Mouse (Mus musculus): ENCODE results near the gene Myo1e. TPM values are rescaled to one million over a fixed set of nuclear protein-coding genes. Genes with fewer than 3 reads are reported as not detected.
A peak's percentile ranks its signal among the peaks of the same experiment; 100 is the strongest.

Myo1e gene
- 10.6 and 20.6 TPM in 2 replicates for polyA plus RNA-seq (2014; fragmentation: Nextera tagmentation; extraction: Ambion mirVana)

DNA sequence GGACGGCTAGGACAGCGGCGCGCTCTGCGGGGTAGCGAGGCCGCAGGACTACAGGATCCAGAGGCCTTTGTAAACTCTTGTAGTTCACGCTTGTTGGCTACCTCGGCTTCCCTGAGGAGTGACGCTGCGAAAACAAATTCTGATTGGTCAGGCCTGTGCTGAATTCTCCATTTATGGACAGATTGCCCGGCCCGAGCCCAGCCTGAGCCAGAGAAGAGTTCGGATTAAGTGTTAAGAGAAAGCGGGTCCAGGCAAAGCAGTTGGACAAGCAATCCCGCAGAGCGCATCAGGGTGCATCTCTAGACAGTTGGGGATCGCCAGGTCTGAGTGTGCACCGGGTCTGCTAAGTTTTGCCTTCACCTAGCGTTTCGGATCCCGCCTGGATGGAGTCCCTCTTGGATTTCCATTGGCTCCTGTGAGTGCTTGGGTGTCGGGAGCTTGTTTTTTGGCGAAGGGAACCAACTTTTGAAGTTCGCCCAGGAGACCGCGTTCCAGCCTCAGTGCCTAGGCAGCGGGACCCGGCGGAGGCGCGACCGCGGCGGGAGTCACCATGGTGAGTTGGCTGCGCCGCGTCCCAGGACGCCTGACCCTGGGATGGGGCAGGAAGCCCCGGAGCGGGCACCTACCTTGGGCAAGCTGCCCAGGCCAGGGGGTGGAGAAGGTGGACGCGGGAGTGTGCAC lies at the start of gene Myo1e:
Gene Myo1e, plus strand, starts transcription at position 200 of the 681 bp plus-strand sequence.
- Histone ChIP-seq H3K36me3 (ENCODE audit: control insufficient read depth, insufficient read depth, low read length) (no peaks in the 10 kb centered on the region), H3K27me3 (ENCODE audit: control insufficient read depth, insufficient read depth, low read length) (no peaks in the 10 kb centered on the region), H3K4me1 (ENCODE audit: control insufficient read depth, insufficient read depth, low read length) (peaks cover 11% of the 10 kb centered on the region), H3K9ac (ENCODE audit: low read depth, low read length) (peak within 1 kb of the TSS; percentile 72), H3K27ac (ENCODE audit: low read depth, low read length) (peak within 1 kb of the TSS; percentile 85), H3K9me3 (ENCODE audit: control insufficient read depth, low read length) (peaks cover 5% of the 10 kb centered on the region), H3K4me2 (replicated peaks; ENCODE audit: low read depth, low read length) (peak within 1 kb of the TSS; percentile 99), H3K4me3 (ENCODE audit: low read length) (peak within 1 kb of the TSS; percentile 76)
- peak; percentile 90 for ATAC-seq (ENCODE audit: low FRiP score, low TSS enrichment)
- WGBS: under 1% methylated on average over 43 of the region's 43 CpGs

DNA sequence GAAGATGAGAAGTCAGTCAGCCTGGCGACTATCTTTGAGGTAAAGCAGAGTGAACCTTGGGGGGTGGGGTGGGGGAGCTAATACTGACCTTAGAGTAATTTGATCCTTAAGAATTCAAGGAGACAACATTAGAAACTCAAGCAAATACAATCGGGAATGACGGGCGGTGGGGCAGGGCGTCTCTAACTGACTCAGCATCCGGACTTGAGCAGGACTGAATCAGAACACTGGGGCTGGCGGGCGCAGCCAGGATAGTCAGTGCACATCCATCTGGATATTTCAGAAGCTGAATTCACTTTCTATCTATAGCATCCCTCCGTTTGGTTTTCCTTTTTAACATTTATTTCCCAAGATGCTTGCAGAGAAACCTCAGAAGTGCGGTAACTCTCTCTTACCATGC lies 47.1 kb upstream of the Myo1e start:
- WGBS: 55% methylated on average over 10 of the region's 10 CpGs

DNA sequence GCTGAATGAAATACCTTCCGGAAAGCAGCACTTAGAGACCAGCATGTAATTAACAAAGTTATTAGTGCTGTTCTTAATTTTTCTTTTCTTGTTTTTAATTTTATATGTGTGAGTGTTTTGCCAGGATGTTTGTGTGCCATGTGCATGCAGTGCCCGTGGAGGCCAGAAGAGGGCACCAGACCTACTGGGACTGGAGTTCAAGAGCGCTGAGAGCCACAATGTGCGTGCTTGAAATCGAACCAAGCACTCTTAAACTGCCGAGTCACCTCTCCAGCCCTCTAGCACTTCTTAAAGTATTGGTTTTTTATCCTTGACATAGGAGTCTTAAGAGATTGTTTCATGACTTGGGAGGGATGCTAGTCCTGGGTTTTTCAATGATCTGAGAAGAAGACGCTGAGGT lies 38.2 kb upstream of the Myo1e start:
- Histone ChIP-seq H3K27ac (ENCODE audit: low read depth, low read length) (no peak overlapping the region), H3K27me3 (ENCODE audit: control insufficient read depth, insufficient read depth, low read length) (no peaks in the 10 kb centered on the region), H3K4me2 (replicated peaks; ENCODE audit: low read depth, low read length) (no peak overlapping the region), H3K4me3 (ENCODE audit: low read length) (no peak overlapping the region), H3K9ac (ENCODE audit: low read depth, low read length) (no peak overlapping the region), H3K4me1 (ENCODE audit: control insufficient read depth, insufficient read depth, low read length) (no peaks in the 10 kb centered on the region), H3K9me3 (ENCODE audit: control insufficient read depth, low read length) (no peaks in the 10 kb centered on the region), H3K36me3 (ENCODE audit: control insufficient read depth, insufficient read depth, low read length) (no peaks in the 10 kb centered on the region)
- ATAC-seq (ENCODE audit: low FRiP score, low TSS enrichment): no peak
- 84% methylated on average over 7 of the region's 7 CpGs for WGBS

More for the DNA sequence above, 47.1 kb upstream of the Myo1e start:
- Histone ChIP-seq H3K27ac (ENCODE audit: low read depth, low read length) (no peak overlapping the region), H3K4me2 (replicated peaks; ENCODE audit: low read depth, low read length) (no peak overlapping the region), H3K27me3 (ENCODE audit: control insufficient read depth, insufficient read depth, low read length) (no peaks in the 10 kb centered on the region), H3K9ac (ENCODE audit: low read depth, low read length) (no peak overlapping the region), H3K4me1 (ENCODE audit: control insufficient read depth, insufficient read depth, low read length) (no peaks in the 10 kb centered on the region), H3K9me3 (ENCODE audit: control insufficient read depth, low read length) (no peaks in the 10 kb centered on the region), H3K4me3 (ENCODE audit: low read length) (no peak overlapping the region), H3K36me3 (ENCODE audit: control insufficient read depth, insufficient read depth, low read length) (no peaks in the 10 kb centered on the region)
- no peak for ATAC-seq (ENCODE audit: low FRiP score, low TSS enrichment)

DNA sequence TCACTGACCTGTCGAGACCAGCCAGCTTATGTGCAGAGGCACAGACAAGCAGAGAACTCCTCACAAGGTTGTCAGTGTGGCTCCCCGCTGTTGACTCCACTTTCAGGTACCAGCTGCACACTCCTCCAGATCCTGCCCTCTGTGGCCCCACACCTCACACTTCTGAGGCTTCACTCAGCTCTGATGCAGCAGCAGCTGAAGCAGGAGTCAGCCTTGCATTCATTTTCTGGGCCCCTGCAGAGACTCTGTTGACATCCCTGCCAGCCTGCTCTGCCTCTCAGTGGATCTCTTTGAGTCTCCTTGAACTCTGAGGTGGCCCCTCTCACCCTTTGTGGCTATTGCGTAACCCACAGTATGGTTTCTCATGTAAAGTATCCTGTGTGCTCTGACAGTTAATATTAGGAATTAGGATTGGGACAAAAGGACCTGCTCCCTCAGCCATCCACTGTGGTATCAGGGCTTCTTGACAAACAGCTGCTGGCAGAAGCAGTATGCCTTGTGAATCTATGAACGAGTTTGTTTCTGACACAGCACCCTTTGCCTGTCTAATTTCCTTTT lies 32.8 kb upstream of the Myo1e start:
- WGBS: 58% methylated on average over 4 of the region's 4 CpGs
- ATAC-seq (ENCODE audit: low FRiP score, low TSS enrichment): no peak

DNA sequence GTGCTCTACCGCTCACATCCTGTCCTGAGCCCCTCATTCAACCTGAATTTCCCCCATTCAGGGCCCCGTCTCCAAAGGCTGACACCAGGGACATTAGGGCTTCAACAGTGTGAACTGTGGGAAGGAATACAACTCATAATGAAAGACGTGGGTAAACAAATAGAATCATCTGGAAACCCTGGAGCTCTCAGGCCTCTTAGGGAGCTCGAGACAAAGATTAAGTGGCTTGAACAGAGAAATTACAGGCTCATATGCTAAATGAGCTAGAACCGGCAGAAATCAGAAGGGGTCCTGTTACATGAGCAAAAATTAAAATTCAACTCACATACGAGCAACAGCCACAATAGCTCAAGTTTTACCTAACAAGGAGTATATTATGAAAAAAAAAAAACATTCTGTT lies 32.3 kb upstream of the Myo1e start:
- Histone ChIP-seq H3K9ac (ENCODE audit: low read depth, low read length) (no peak overlapping the region), H3K36me3 (ENCODE audit: control insufficient read depth, insufficient read depth, low read length) (no peaks in the 10 kb centered on the region), H3K4me1 (ENCODE audit: control insufficient read depth, insufficient read depth, low read length) (0 out of 2 replicates have a peak, but pooled peaks cover 2% of the 10 kb centered on the region), H3K9me3 (ENCODE audit: control insufficient read depth, low read length) (no peaks in the 10 kb centered on the region), H3K4me3 (ENCODE audit: low read length) (no peak overlapping the region), H3K27me3 (ENCODE audit: control insufficient read depth, insufficient read depth, low read length) (no peaks in the 10 kb centered on the region), H3K4me2 (replicated peaks; ENCODE audit: low read depth, low read length) (no peak overlapping the region), H3K27ac (ENCODE audit: low read depth, low read length) (no peak overlapping the region)
- WGBS: 27% methylated on average over 6 of the region's 6 CpGs
- no peak for ATAC-seq (ENCODE audit: low FRiP score, low TSS enrichment)

More for the DNA sequence above, 32.8 kb upstream of the Myo1e start:
- Histone ChIP-seq H3K4me2 (replicated peaks; ENCODE audit: low read depth, low read length) (no peak overlapping the region), H3K9ac (ENCODE audit: low read depth, low read length) (no peak overlapping the region; the same call in 1 of the 2 replicates), H3K4me1 (ENCODE audit: control insufficient read depth, insufficient read depth, low read length) (0 out of 2 replicates have a peak, but pooled peaks cover 2% of the 10 kb centered on the region), H3K27me3 (ENCODE audit: control insufficient read depth, insufficient read depth, low read length) (no peaks in the 10 kb centered on the region), H3K9me3 (ENCODE audit: control insufficient read depth, low read length) (no peaks in the 10 kb centered on the region), H3K36me3 (ENCODE audit: control insufficient read depth, insufficient read depth, low read length) (no peaks in the 10 kb centered on the region), H3K4me3 (ENCODE audit: low read length) (no peak overlapping the region), H3K27ac (ENCODE audit: low read depth, low read length) (no peak overlapping the region)

DNA sequence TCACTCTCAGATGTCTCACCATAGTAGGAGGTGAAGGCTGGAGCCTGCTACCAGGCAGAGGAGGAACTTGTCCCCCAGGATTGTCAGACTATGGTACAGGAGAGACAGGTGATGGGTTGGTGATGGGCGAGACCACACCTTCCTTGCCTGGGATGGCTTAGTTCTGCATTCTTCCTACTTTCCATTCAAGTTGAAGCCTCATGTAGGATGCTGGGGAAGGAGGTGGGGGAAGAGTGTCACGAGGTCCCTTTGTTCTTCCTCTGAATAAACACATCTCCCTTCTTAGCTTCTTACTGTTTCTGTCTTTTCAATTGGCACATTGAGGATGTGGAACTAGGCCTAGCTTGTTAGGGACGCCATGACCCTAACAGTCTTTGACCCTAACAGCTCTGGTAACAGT lies 30.9 kb upstream of the Myo1e start:
- Histone ChIP-seq H3K4me1 (ENCODE audit: control insufficient read depth, insufficient read depth, low read length) (0 out of 2 replicates have a peak, but pooled peaks cover 2% of the 10 kb centered on the region), H3K36me3 (ENCODE audit: control insufficient read depth, insufficient read depth, low read length) (no peaks in the 10 kb centered on the region), H3K9ac (ENCODE audit: low read depth, low read length) (no peak overlapping the region), H3K9me3 (ENCODE audit: control insufficient read depth, low read length) (no peaks in the 10 kb centered on the region), H3K27me3 (ENCODE audit: control insufficient read depth, insufficient read depth, low read length) (no peaks in the 10 kb centered on the region), H3K27ac (ENCODE audit: low read depth, low read length) (no peak overlapping the region), H3K4me2 (replicated peaks; ENCODE audit: low read depth, low read length) (no peak overlapping the region), H3K4me3 (ENCODE audit: low read length) (no peak overlapping the region)
- no peak for ATAC-seq (ENCODE audit: low FRiP score, low TSS enrichment)
- WGBS: 85% methylated on average over 3 of the region's 3 CpGs

DNA sequence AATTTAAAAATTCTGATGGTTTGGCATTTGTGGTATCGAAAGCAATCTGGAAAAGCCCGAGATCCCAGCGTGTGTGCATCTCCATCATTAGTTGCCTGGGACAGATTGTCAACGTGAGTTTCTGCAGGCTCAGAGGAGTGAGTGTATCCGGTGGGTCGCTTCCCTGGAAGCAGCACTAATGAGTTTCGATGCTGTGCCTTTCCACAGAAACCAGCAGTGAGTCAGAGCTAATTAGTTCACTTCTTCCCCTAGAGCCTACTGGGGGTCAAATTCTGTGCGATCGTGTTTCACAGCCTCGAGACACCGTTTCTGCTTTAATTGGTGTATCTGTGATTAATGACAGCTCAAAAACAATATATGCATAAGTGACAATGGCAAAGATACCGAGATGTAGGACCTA lies 25.4 kb upstream of the Myo1e start:
- no peaks in the 10 kb centered on the region for H3K36me3 ChIP-seq (ENCODE audit: control insufficient read depth, insufficient read depth, low read length)
- H3K4me2 ChIP-seq (replicated peaks; ENCODE audit: low read depth, low read length): no peak overlapping the region
- ATAC-seq (ENCODE audit: low FRiP score, low TSS enrichment): no peak
- WGBS: 47% methylated on average over 12 of the region's 12 CpGs
- H3K27me3 ChIP-seq (ENCODE audit: control insufficient read depth, insufficient read depth, low read length): no peaks in the 10 kb centered on the region
- no peak overlapping the region for H3K9ac ChIP-seq (ENCODE audit: low read depth, low read length)
- no peaks in the 10 kb centered on the region for H3K4me1 ChIP-seq (ENCODE audit: control insufficient read depth, insufficient read depth, low read length)
- no peak overlapping the region for H3K27ac ChIP-seq (ENCODE audit: low read depth, low read length)
- H3K9me3 ChIP-seq (ENCODE audit: control insufficient read depth, low read length): no peaks in the 10 kb centered on the region
- H3K4me3 ChIP-seq (ENCODE audit: low read length): no peak overlapping the region

DNA sequence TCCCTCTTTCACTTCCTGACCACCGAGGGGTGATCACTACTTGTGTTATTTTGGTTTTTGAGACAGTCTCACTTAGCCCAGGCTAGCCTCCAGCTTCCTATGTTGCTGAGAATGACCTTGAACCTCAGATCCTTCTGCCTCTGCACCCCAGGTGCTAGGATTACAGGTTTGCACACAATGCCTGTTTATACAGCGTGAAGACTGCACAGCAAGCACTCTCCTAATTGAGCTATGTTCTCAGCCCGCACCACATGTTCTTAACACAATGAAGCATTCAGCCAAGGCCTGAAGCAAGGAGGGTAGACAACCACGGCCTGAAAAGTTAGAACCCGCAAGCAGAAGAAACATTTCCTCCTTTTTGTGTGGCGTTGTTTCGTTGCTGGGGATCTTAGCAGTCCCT lies 24.5 kb upstream of the Myo1e start:
- ATAC-seq (ENCODE audit: low FRiP score, low TSS enrichment): no peak
- 63% methylated on average over 7 of the region's 7 CpGs for WGBS
- H3K4me2 ChIP-seq (replicated peaks; ENCODE audit: low read depth, low read length): no peak overlapping the region
- no peaks in the 10 kb centered on the region for H3K9me3 ChIP-seq (ENCODE audit: control insufficient read depth, low read length)
- H3K9ac ChIP-seq (ENCODE audit: low read depth, low read length): no peak overlapping the region
- no peak overlapping the region for H3K4me3 ChIP-seq (ENCODE audit: low read length)
- H3K4me1 ChIP-seq (ENCODE audit: control insufficient read depth, insufficient read depth, low read length): no peaks in the 10 kb centered on the region
- H3K36me3 ChIP-seq (ENCODE audit: control insufficient read depth, insufficient read depth, low read length): no peaks in the 10 kb centered on the region
- no peak overlapping the region for H3K27ac ChIP-seq (ENCODE audit: low read depth, low read length)
- H3K27me3 ChIP-seq (ENCODE audit: control insufficient read depth, insufficient read depth, low read length): no peaks in the 10 kb centered on the region

DNA sequence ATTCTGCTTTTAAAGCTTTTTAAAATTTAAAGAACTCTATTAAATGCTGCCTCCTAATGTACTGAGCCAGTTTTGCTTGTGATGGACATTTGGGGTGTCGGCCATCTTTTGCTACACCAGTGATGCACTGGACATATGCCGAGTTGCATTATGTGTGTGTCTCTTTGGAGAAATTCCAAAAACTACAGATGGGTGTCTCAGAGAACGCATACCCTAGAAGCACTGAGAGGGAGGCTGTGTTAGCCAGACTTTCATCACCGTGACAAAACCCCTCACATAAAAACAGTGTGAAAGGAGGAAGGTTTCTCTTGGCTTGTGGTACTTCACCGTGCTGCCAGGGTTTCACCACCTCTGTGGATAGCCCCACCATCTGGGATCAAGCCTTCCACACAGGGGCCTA lies 14.8 kb upstream of the Myo1e start:
- no peak overlapping the region for H3K4me3 ChIP-seq (ENCODE audit: low read length)
- no peaks in the 10 kb centered on the region for H3K9me3 ChIP-seq (ENCODE audit: control insufficient read depth, low read length)
- H3K9ac ChIP-seq (ENCODE audit: low read depth, low read length): no peak overlapping the region
- no peak for ATAC-seq (ENCODE audit: low FRiP score, low TSS enrichment)
- H3K4me2 ChIP-seq (replicated peaks; ENCODE audit: low read depth, low read length): no peak overlapping the region
- no peaks in the 10 kb centered on the region for H3K27me3 ChIP-seq (ENCODE audit: control insufficient read depth, insufficient read depth, low read length)
- no peak overlapping the region for H3K27ac ChIP-seq (ENCODE audit: low read depth, low read length)
- 74% methylated on average over 5 of the region's 5 CpGs for WGBS
- no peaks in the 10 kb centered on the region for H3K36me3 ChIP-seq (ENCODE audit: control insufficient read depth, insufficient read depth, low read length)
- H3K4me1 ChIP-seq (ENCODE audit: control insufficient read depth, insufficient read depth, low read length): no peaks in the 10 kb centered on the region

Data from kidney, embryonic 14.5 days (tissue).